Mouse (Mus musculus): ENCODE data around the gene Pcgf6.
"Not testable (repeated sequence)": the region's sequence is repeated elsewhere in the genome, so short reads cannot be mapped to it uniquely, and the experiment has no call there.

Pcgf6 gene

GRCm38 (mm10) chr19:47024954-47025353 is 25.8 kb downstream of the Pcgf6 start:
- no peak for DNase-seq

- DNase-seq: no peak
Measured at GRCm38 (mm10) chr19:47023546-47023945, 27.2 kb downstream of the Pcgf6 start.

GRCm38 (mm10) chr19:47022709-47023108 is 28.0 kb downstream of the Pcgf6 start:
- DNase-seq: no peak

- no peak for DNase-seq
Measured at GRCm38 (mm10) chr19:47019326-47019725, 31.4 kb downstream of the Pcgf6 start.

DNA sequence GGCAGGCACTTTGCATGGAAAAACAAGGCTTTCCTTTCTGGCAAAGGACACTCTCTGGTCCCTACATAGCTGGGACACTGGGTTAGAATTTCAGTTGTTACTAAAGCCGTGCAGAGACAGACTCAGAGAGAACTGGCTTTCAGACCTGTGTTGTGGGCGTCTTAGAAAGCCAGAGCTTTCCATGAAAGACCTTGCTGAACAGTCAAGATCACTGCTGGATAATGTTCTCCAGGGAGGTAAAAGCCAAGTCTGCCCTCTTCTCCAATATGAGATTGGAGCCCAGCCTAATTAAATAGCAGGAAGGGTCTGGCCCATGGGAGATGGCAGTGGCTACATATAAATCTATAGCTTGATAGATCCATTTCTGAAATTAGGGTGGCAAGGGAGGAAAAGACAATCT is 32.4 kb downstream of the Pcgf6 start:
- DNase-seq: no peak

GRCm38 (mm10) chr19:47017831-47018230 is 32.9 kb downstream of the Pcgf6 start:
- DNase-seq: no peak

DNA sequence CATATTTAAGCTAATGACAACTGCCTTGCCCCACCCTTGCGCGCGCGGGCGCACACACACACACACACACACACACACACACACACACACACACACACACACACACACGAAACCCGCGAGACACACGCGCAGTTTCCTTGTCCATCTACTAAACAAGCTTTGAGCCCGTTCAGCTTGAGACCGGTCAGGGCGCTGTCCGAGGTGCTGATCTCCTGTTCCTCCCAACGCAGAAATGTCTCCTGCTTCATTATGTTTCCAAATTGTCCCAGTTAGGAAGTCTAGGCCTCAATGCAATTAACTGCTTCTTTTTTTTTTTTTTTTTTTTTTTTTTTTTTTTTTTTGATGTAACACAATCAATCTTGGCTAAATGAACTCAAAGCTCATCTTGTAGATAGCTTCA is 34.2 kb downstream of the Pcgf6 start:
- peak in 1 of 2 experiments; percentile 64 for DNase-seq

- DNase-seq: no peak
Measured at GRCm38 (mm10) chr19:47015965-47016364, 34.7 kb downstream of the Pcgf6 start.

GRCm38 (mm10) chr19:47015396-47015795 is 35.3 kb downstream of the Pcgf6 start:
- no peak for DNase-seq

DNA sequence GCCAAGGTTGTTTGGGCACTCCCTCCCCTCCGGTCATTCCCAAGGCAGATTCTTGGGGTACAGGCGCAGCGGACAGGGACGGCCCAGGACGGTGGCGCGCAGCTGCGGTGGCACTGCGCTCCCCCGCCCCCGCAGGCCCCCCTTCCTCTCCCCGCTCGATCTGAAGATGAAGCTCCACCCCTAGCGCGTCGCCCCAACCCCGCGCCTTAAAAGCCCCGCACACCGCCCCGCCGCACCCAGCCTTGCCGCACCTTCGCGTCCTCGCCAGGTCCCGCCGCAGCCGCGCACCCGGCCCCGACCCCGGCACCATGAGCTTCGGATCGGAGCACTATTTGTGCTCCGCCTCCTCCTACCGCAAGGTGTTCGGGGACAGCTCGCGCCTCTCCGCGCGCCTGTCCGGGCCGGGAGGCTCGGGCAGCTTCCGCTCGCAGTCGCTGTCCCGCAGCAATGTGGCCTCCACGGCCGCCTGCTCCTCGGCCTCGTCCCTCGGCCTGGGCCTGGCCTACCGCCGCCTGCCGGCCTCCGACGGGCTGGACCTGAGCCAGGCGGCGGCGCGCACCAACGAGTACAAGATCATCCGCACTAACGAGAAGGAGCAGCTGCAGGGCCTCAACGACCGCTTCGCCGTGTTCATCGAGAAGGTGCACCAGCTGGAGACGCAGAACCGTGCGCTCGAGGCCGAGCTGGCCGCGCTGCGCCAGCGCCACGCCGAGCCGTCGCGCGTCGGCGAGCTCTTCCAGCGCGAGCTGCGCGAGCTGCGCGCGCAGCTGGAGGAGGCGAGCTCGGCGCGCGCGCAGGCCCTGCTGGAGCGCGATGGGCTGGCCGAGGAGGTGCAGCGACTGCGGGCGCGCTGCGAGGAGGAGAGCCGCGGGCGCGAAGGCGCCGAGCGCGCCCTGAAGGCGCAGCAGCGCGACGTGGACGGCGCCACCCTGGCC is 36.0 kb downstream of the Pcgf6 start, which contains the start of the genes Ina and Nt5c2:
TSS of gene Ina (plus strand) at position 252 of the 935 bp plus-strand sequence.
TSS of gene Nt5c2 (minus strand) at position 707 of the 935 bp plus-strand sequence.
- DNase-seq: no peak

DNA sequence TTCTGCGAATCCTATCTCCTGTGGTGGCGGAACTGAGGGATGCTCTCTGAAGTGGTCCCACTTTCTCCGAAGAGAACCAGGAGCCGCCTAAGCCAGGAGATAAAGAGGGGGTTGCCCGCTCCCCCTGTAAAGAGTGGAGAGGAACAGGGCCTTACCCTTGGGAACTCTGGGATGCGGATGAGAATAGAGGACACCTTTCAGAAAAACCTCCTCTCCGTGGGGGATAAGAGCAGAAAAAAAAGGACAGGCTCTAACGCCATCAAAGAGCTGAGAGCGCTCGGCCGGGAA is 36.6 kb downstream of the Pcgf6 start:
- DNase-seq: no peak

GRCm38 (mm10) chr19:47013340-47014158 is 37.2 kb downstream of the Pcgf6 start:
- no peak for DNase-seq

- no peak for DNase-seq
Measured at GRCm38 (mm10) chr19:47012521-47013130, 38.1 kb downstream of the Pcgf6 start.

DNA sequence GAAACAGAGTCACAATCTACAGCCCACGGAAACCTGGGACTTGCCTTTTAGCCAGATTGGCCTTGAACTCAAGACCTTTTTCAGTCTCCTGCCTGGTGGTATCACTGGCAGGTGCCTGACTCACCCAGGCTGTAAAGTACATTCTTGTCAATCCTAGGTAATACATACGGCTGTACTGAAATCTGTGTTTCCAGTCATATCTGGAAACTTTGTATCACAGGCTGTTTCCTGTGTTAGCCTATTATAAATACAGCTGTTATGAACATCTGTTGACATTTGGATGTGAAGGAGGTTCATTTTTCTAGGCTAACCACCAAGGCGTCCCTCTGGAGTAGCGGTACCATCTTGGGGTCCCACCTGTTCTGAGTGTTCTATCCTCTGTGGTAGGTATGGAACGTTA is 40.8 kb downstream of the Pcgf6 start:
- DNase-seq: no peak

- DNase-seq: no peak
Measured at GRCm38 (mm10) chr19:47009420-47009819, 41.3 kb downstream of the Pcgf6 start.

DNA sequence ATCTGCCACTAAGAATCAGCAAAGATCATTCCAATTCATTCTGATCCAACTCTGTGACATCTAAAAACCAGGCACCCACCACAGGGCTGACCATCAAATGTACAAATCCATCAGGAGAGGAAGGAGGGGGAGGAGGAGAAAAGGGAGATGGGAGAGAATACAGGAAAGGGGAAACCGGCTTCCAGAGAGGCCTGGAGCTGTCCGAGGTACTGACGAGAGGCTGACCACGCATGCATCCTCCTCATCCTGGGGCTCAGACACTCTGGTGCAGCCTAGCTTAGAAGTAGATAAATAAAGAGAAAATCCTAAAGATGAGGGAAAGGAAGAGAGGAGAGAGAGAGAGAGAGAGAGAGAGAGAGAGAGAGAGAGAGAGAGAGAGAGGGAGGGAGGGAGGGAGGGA is 44.4 kb downstream of the Pcgf6 start:
- DNase-seq: no peak

- DNase-seq: no peak
Measured at GRCm38 (mm10) chr19:47005873-47006272, 44.8 kb downstream of the Pcgf6 start.

- no peak for DNase-seq
Measured at GRCm38 (mm10) chr19:47003742-47004511, 46.8 kb downstream of the Pcgf6 start.

- DNase-seq: not testable (repeated sequence)
Measured at GRCm38 (mm10) chr19:47000357-47000756, 50.3 kb downstream of the Pcgf6 start.

- no peak for DNase-seq
Measured at GRCm38 (mm10) chr19:46999753-47000152, 51.0 kb downstream of the Pcgf6 start.

GRCm38 (mm10) chr19:46998953-46999352 is 51.8 kb downstream of the Pcgf6 start:
- no peak for DNase-seq

DNA sequence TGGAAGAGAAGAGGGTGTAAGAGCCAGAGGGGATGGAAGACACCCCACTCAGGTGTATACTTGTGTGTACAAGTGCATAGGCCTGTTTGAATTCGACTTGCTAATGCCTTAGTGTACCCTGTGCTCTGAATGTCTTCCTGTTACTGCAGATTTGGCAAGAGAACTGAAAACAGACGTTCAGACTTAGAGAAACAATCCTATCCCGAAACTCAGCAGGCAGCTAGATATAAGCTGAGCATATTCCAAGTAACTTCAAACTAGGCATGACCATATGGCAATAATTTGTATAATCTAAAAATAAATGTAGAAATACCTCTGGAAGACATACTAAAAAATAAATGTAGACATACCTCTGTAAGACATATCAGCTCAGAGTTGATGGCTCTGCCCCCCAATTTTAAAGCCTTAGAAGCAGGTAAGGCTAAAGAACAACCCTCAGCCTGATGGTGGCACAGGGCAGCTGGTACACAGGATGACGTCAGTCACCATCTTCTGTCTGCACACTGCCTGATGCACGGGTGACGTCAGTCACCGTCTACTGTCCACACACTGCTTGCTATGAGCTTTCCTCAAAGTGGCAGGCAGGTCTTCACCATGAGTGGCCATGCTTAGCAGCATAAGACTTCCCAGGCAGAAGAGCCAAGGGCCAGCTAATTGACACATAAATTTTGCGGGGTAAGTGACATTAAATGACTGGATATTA is 52.4 kb downstream of the Pcgf6 start:
- DNase-seq: no peak
